Mouse (Mus musculus): ENCODE results near the gene B430218F22Rik. TPM values are rescaled to one million over a fixed set of nuclear protein-coding genes. Genes with fewer than 3 reads are reported as not detected.

B430218F22Rik gene
- total RNA-seq (2023), result not detected

DNA sequence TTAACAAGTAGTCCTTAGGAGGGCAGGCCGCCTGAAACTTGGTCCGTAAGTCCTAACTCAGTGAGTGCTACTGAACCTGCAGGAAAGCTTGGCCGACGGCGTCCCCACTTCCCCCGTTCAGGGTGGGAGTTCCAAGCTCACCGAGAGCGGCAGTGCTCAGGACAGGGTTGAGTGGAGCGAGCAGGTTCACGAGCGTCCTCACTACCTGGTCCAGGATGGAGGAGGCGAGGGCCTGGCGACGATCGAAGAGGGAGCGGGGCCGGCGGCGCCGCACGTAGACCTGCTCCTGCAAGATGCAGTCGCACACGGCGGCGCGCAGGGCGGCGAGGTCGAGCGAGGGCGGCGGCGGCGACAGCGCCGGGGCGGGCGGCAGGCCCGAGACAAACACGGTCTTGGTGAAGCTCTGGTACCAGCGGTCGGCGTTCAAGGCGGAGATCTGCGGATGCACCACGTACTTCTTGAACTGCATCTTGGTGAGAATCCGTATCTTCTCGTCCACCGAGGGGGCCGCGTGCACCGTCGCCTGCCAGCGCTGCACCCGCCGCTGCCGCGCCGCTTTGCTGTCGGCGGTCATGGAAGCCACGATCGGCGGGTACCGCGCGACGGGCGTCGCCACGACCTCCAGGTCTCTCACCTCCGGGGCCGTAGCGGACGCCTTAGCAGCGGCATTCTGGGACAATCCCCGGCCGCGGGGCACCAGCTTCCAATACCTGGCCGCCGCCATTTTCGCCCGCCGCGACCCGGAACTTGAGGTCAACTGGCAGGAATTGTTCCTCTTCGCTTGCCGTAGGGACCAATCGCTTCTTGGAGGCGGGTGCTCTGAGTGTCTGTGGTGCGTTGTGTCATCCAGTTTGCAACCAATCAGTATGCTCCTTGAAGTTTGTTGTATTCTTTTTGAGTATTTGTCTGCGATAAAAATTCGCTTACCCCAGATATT is at the start of gene B430218F22Rik, which contains the start of gene Mrps30:
B430218F22Rik (plus strand) TSS at position 120 of the 937 bp plus-strand sequence.
Mrps30 (minus strand) TSS at position 742 of the 937 bp plus-strand sequence.

Other genes with a start within 250 kb of the B430218F22Rik start
- 28.4 TPM for gene Mrps30, start 622 bp downstream of the B430218F22Rik start, total RNA-seq (2023)

Data from CD8-positive naive resting alpha-beta T cell, adult 57 days (primary cell).